Mouse (Mus musculus) cortical plate, adult 2 months (tissue): ENCODE results near the gene Alx1. TPM values are rescaled to one million over a fixed set of nuclear protein-coding genes. Genes with fewer than 3 reads are reported as not detected.

ENCODE experiments used
- H3K27ac ChIP-seq: fragments of 200-500 bp; 2 replicates; pipeline ENCODE4 v1.5.1; 2012; ENCODE audit warnings: low read length, control low read depth, inconsistent platforms; ENCODE audit not compliant: insufficient read depth
- H3K4me1 ChIP-seq: fragments of 200-500 bp; 2 replicates; pipeline ENCODE4 v1.6.1; 2011; ENCODE audit warnings: low read length; ENCODE audit not compliant: control insufficient read depth, insufficient read depth
- H3K4me3 ChIP-seq: fragments of 200-500 bp; 2 replicates; pipeline ENCODE4 v1.5.1; 2011; ENCODE audit warnings: mild to moderate bottlenecking, low read length, control low read depth; ENCODE audit not compliant: insufficient read depth
- CTCF ChIP-seq: fragments of 200-500 bp; IDR thresholded peaks from 2 replicates; pipeline ENCODE4 v1.5.1; 2011; ENCODE audit warnings: mild to moderate bottlenecking, control low read depth, low read length; ENCODE audit not compliant: insufficient read depth; ENCODE audit errors: extremely low read depth
- POLR2A ChIP-seq: fragments of 200-500 bp; IDR thresholded peaks from 2 replicates; pipeline ENCODE4 v1.6.1; 2011; ENCODE audit warnings: mild to moderate bottlenecking, low read length, control low read depth; ENCODE audit not compliant: insufficient read depth; ENCODE audit errors: extremely low read depth
- polyA plus RNA-seq: library from polyadenylated mRNA; depleted of rRNA; stranded (reverse); fragments of >200 nt; gene quantifications from 2 replicates; pipeline ENCODE4 v1.2.3, GENCODE M21; 2012; rRNA removed

Alx1 gene
- polyA plus RNA-seq = 0.13 and 0.17 TPM in 2 replicates

GRCm38 (mm10) chr10:103029730-103030490 lies at the start of gene Alx1:
Gene Alx1, minus strand, starts transcription at chr10:103030215.
- TF ChIP-seq POLR2A (no peak), CTCF (no peak)
- Histone ChIP-seq H3K4me3 (no peak within 1 kb of the TSS), H3K4me1 (no peaks in the 10 kb centered on the region), H3K27ac (no peak within 1 kb of the TSS)

- TF ChIP-seq POLR2A (no peak), CTCF (no peak)
- Histone ChIP-seq H3K27ac (no peak overlapping the region), H3K4me3 (no peak overlapping the region), H3K4me1 (no peaks in the 10 kb centered on the region)
These were observed 19.6 kb upstream of the Alx1 start for GRCm38 (mm10) chr10:103049593-103049992.

GRCm38 (mm10) chr10:103046623-103047022 lies 16.6 kb upstream of the Alx1 start:
- no peak for TF ChIP-seq CTCF
- TF ChIP-seq POLR2A = no peak
- no peak overlapping the region for H3K4me3 ChIP-seq
- no peak overlapping the region for H3K27ac ChIP-seq
- H3K4me1 ChIP-seq = no peaks in the 10 kb centered on the region

- no peak overlapping the region for H3K4me3 ChIP-seq
- TF ChIP-seq CTCF (no peak), POLR2A (no peak)
These were observed 15.0 kb upstream of the Alx1 start for GRCm38 (mm10) chr10:103045019-103045418.

GRCm38 (mm10) chr10:103035002-103035640 lies 5.1 kb upstream of the Alx1 start:
- H3K4me1 ChIP-seq = no peaks in the 10 kb centered on the region
- H3K4me3 ChIP-seq = no peak overlapping the region
- no peak for TF ChIP-seq CTCF
- no peak for TF ChIP-seq POLR2A
- H3K27ac ChIP-seq = no peak overlapping the region

More at GRCm38 (mm10) chr10:103045019-103045418, 15.0 kb upstream of the Alx1 start:
- Histone ChIP-seq H3K4me1 (no peaks in the 10 kb centered on the region), H3K27ac (no peak overlapping the region)

- no peak for TF ChIP-seq POLR2A
- TF ChIP-seq CTCF = no peak
- Histone ChIP-seq H3K4me1 (no peaks in the 10 kb centered on the region), H3K4me3 (no peak overlapping the region), H3K27ac (no peak overlapping the region)
These were observed 916 bp upstream of the Alx1 start for GRCm38 (mm10) chr10:103030931-103031330.

- no peaks in the 10 kb centered on the region for H3K4me1 ChIP-seq
These were observed 784 bp downstream of the Alx1 start for GRCm38 (mm10) chr10:103029132-103029729.

GRCm38 (mm10) chr10:103028253-103029131 lies 1.5 kb downstream of the Alx1 start:
- TF ChIP-seq POLR2A (no peak), CTCF (no peak)
- H3K27ac ChIP-seq = no peak overlapping the region
- H3K4me1 ChIP-seq = no peaks in the 10 kb centered on the region
- no peak overlapping the region for H3K4me3 ChIP-seq

More at GRCm38 (mm10) chr10:103029132-103029729, 784 bp downstream of the Alx1 start:
- no peak overlapping the region for H3K27ac ChIP-seq
- no peak overlapping the region for H3K4me3 ChIP-seq
- TF ChIP-seq CTCF (no peak), POLR2A (no peak)

GRCm38 (mm10) chr10:103027931-103028252 lies 2.1 kb downstream of the Alx1 start:
- Histone ChIP-seq H3K27ac (no peak overlapping the region), H3K4me1 (no peaks in the 10 kb centered on the region), H3K4me3 (no peak overlapping the region)
- TF ChIP-seq POLR2A (no peak), CTCF (no peak)
